Mouse (Mus musculus): ENCODE results near the gene Rnf222.

Rnf222 gene

DNA sequence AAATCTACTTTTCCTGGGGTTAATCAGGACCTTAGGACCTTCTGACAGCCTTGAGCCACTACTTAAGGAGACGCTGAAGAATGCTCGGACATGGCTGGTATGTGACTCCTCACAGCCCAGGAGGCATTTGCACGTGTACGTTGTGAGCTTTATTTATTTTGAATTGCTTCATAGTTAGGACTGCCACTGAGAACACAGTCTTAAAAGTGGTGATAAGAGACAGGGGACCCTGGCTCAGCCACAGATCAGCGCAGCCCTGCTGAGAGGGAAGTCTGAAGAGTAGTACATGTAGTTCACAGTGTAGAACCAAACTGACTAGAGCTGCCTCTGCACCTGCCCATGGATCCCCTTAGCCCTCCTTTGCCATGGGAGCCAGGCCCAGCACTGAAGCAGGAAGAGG, 3.5 kb downstream of the Rnf222 start:
- no peak for DNase-seq

DNA sequence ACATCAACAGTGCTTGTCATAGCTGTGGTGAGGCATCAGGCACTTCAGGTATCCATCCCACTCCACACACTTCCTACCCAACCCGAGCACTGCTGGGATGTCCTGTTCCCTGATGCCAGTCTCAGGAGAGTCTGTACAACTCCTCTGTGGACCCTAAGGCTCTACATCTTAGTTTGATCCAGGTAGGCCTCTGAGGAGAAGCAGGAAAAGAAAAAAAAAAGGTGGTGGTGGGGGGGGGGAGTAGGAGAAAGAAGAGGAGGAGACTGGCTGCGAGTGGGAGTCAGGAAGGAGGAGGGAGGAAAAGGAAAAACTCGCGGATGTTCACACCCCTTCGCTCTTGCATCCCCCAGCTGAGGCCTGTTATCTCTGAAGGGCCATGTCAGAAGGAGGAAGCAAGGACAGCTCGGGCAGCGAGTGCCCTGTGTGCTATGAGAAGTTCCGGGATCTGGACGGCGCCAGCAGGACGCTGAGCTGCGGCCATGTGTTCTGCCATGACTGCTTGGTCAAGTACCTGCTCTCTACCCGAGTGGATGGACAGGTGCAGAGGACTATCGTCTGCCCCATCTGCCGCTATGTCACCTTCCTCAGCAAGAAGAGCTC, 4.0 kb downstream of the Rnf222 start:
- no peak for DNase-seq

DNA sequence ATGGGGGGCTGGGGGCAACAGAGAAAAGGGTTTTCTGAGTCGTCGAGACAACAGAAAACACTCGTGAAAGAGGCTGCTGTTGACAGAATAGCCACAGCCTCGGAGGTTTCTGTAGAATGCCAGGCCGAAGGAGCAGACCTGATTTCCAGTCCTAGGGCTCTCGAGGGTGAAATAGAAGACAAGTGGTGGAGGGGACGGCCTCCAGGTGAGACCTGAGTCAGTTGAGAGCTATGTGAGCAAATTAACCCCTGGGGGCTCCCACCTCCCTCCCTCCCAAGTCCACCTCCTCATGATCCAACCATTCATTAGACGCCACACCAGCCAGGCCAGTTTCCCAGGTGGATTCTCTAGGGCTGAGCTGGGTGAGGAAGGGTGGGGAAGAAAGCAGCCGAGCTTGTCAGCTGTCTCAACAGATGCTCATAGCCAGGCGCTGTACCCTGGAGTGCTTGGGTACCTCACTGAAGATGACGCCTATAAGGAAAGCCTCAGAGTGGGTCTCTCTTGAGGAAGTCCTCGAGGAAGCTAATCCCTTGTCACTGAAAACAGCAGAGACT, 5.6 kb downstream of the Rnf222 start:
- DNase-seq = peak; percentile 91

DNA sequence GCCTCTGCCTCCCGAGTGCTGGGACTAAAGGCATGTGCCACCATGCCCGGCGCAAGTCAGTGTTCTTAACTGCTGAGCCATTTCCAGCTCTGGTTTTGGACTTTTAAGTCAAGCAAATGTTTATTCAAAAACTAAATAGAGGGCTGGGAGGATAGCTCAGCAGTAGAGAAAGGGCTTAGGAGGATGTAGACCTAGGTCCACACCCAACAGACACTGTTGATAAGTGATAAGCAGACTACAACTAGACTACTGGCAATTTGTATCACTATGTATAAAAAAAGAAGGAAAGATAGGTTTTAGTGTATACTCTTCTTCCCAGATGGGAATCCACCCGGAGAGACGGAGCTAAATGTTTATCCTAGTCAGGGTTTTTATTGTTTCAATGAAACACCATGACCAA, 7.9 kb downstream of the Rnf222 start:
- DNase-seq = no peak

DNA sequence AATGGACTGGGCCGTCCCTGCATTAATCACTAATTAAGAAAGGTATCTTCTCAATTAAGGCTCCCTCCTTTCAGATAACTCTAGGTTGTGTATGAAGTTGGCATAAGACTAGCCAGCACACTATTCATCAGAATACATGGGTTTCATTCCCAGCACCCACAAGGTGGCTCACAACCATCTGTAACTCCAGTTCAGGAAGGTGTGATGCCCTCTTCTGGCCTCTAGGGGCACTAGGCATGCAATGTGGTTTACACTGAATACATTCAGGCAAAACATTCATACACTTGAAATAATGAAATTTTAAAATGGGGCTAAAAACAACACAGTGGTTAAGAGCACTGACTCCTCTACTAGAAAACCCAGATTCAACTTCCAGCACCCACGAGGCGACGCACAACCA, 8.8 kb downstream of the Rnf222 start:
- DNase-seq = no peak

DNA sequence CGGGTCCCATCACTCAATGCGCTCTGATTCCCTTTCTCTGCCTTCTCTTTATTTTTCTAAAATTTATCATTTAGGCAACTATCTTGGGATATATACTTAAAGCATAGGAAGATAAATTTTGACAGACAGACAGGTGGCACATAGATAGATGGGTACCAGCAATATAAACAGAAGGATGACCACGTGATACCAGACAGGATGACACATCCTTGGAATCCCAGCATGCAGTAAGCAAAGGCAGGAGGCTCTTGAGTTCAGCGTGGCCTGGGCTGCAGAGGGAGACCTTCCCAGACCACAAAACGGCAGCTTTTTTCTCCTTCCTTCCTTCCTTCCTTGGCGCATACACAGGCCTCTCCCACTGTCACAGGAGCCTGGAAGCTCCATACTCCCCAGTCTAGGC, 9.5 kb downstream of the Rnf222 start:
- no peak for DNase-seq

DNA sequence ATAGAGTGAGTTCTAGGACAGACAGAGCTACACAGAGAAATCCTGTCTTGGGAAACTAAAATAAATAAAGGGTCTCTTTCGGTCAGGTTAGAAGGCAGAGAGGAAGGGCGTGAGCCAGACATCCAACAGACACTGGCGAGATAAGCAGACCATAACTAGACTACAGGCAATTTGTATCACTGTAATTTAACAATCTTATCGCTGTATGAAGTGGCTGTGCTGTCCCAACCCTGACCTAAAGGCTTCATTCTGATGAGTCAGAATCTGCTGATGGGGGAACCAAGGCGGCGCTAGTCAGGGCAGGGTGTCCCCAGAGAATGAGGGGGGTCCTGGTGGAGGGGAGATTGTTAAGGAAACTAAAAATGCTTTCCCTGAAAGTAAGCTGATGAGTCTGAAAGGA, 10.4 kb downstream of the Rnf222 start:
- DNase-seq = no peak

DNA sequence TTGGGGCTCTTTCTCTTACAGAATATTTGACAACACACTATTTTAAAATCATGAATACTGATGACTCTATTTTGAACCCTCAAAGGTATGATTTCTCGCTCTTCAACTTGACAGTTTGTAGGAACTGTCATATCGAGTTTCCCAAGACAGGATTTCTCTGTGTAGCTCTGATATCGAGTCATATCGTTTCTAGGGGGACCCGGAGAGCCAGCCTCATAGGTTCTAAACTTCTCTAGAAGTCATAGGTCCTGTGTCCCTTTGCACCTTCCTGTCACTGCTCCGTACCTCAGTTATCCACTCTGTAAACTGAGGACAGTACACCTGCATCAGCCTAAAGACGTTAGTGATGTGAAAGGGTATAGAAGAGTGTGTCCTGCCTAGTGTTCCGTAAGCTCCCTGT, 11.5 kb downstream of the Rnf222 start:
- no peak for DNase-seq

DNA sequence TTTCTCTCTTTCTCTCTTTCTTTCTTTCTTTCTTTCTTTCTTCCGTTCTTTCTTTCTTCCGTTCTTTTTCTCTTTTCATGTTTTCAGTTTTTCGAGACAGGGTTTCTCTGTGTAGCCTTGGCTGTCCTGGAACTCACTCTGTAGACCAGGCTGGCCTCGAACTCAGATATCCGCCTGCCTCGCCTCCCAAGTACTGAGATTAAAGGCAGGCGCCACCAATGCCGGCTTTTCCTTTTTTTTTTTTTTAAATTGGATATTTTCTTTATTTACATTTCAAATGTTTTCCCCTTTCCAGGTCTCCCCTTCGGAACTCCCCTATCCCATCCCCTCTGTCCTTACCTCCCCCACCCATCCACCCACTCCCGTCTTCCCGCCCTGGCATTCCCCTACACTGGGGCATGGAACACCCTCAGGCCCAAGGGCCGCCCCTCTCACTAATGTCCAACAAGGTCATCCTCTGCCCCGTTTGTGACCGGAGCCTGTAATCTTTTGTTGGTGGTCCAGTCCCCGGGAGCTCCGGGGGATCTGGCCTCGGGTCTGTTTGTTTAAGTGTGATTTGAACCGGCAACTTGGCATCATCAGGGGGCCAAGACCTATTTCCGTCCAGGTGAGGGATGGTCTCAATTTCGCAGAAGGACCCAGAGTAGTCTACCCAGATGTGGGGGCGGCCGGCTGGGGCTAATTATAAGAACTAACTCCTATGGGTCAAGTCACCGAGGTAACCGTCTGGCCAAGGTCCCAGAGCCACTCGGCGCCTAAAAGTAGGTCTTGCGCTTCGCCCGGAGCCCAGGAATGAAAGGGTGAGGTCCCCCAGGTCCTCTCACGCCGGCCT, 12.4 kb downstream of the Rnf222 start:
- no peak for DNase-seq

DNA sequence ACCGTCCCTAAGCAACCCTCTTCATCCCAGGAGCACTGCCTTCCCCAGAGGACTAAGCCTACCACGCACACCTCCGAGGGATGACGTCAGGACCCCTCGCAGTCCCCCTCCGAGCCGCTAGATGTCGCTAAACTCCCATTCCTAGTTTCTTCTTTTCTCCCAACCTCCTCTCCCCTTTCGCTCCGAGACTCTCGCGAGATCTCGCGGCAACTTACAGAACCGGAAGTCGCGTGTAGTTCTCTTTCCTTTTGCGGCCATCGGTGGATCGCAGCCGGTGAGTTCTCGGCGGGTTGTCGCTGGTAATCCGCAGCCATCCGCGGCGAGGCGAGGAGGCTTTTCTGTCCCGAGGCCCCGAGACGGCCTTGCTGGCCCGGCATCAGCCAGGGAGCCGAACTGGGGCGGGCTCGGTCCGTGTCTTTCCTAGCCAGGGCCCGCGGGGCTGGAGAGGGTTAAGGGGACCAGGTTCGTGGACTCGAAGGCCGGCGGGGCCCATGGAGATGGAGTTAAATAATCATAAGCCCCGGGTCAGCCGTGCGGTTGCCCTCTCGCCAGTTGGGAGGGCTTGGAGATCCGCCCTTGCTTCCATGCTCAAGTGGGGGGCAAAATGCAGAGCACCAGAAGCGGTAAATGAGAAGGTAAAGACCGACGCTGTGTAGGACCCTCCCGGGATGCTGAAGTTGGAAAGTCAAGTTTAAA, 13.1 kb downstream of the Rnf222 start, which contains the start of gene Rpl26:
Gene Rpl26 (plus strand): TSS at position 233 of the 696 bp plus-strand sequence.
- peak; percentile 99 for DNase-seq

DNA sequence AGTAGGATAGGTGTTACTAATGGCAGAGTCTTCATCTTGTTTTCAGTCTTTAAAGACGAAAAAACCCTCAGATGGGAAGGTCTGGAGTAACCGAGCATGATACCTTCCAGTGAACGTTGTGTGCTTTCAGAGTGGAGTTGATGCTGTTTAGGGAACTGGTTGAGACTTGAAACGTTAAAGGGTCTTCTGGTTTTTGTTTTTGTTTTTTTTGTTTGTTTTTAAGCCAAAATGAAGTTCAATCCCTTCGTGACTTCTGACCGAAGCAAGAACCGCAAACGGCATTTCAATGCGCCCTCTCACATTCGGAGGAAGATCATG, 13.7 kb downstream of the Rnf222 start:
- DNase-seq = no peak

DNA sequence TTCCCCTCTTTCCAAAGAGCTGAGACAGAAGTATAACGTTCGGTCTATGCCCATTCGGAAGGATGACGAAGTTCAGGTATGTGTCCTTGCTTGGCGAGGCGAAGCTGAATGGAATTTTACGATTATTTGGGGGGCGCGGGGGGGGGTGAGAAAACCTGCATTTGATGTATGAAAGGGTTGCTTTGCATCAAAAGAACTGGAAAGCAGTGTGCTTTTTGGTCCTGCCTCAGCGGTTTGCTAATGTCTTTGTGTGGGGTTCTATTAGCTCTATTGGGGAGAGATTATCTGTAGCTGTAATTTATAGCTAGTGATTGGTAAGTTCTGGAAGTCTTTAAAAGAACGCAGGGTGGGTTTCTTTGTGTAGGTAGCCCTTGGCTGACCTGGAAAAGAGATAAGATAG, 14.0 kb downstream of the Rnf222 start:
- no peak for DNase-seq

DNA sequence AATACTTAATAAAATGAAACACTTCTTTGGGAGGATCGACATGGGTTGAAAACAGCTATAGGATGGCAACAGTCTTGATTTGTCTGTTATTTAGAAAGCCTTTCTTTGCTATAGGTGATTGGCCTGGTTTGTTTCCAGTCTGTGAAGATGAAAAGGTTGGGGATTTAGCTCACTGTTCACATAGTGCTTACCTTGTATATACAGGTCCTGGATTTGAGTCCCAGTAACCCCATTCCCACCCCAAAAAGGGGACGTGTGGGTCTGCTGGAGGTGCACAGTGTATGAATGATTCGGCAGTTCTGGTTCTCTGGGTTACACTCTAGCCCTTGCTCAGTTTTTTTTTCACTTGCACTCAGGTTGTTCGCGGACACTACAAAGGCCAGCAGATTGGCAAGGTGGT, 14.5 kb downstream of the Rnf222 start:
- peak; percentile 88 for DNase-seq

DNA sequence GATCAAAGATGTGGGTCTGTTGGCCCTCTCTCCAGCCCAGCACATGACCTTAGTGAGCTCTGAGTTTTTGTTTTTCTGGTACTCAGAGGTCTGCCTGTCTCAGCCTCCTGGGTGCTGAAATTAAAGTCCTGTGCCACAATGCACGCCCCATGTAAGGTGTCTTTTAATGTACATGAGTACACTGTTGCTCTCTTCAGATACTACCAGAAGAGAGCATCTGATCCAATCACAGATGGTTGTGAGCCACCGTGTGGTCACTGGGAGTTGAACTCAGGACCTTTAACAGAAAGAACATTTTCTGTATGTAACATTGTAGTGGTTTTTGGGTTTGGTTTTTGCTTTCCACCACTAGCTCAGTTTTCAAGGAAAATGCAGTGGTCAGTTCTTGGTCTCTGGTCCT, 15.4 kb downstream of the Rnf222 start:
- no peak for DNase-seq

DNA sequence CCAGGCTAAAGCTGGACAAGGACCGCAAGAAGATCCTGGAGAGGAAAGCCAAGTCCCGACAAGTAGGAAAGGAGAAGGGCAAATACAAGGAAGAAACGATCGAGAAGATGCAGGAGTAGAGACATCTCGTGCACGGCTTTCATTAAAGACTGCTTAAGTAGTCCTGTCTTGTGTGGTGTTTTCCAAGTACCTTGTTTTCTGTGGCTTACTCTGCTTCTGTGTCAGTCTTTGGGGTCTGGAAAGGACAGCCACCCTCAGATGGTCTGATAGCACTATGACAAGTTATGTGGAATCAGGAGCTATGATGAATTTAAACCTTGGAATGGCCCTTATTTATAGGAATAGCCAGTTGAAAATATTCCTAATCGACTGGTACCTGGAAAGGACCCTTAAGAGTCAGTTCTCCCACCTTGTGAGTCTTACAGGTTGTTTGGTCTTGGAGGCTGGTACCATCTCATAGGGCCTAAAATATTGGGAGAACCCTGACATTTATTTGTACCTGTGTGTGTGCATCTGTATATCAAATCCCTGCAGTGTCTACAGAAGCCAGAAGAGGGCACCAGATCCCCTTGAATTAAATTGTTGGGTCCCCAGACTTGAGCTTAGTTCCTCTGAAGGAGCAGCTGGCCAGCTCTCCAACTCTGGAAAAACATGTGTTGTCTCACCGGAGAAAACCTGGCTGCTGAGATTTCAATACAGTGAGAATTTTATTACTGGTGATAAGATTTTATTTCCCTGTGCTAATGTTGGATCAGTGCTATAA, 16.2 kb downstream of the Rnf222 start:
- peak; percentile 96 for DNase-seq

DNA sequence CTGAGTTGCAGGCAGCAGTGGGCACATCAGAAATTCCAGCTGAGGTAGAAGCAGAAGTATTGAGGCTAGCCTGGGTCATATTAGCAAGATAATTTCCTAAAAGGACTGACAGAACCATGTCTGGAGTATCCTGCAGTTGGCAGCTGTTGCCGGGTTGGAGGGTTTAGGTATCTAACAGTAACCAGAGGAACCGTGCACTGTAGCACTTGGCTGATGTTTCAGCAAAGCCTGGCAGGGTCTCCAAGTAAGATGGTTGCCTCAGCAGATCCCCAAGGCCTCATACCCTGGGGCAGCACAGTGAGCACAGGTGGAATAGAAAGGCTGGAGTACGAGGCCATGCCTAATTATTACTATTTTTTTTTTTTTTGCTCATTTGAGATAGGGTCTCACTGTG, 16.8 kb downstream of the Rnf222 start:
- no peak for DNase-seq

DNA sequence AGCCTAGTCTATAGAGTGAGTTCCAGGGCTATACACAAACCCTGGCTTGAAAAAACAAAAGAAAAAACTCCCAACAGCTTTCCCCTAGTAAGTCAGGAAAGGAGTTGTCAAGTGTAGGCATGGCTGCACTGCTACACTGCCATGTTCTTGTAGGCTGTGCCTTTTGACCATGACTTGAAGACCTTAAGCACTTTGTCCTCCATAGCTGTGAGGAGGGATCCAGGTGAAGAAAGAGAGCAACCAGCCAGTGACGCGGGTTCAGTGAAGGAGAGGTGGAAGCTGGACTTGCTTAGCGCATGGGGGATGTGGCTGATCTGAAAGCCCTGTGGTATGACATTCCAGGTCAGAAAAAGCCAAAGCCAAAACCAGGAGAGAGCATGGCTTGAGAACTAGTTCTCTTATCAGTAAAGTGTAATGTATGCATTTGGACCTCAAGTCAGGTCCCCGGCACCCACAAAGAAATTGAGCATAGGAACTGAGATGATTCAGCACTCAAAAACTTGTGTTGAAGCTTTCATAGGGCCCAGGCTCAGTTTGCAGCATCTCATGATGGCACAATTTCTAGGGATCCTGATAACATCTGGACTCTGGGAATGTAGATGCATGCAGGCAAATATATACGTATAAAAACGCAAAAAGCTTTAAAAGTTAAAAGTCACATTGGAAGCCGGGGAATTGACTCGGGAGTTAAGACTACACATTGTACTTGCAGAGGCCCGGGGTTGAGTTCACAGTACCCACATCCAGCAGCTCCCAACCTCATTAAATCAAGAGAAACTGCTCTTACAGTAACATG, 17.5 kb downstream of the Rnf222 start:
- no peak for DNase-seq

DNA sequence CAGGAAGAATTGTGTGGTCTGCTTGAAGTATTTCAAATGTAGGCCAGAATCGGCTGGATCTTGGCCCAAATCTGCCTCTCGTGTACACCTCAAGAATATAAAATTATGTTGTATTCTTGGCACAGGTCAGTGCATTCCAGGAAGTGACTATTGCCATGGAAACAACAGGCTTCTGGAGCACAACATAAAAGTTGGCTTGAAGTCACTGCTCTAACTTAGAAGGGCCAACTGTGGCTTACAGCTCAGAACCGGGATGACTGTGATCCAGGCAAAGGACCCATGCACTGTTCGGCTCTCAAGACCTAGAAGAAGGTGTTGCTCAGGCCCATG, 18.1 kb downstream of the Rnf222 start:
- DNase-seq = no peak

DNA sequence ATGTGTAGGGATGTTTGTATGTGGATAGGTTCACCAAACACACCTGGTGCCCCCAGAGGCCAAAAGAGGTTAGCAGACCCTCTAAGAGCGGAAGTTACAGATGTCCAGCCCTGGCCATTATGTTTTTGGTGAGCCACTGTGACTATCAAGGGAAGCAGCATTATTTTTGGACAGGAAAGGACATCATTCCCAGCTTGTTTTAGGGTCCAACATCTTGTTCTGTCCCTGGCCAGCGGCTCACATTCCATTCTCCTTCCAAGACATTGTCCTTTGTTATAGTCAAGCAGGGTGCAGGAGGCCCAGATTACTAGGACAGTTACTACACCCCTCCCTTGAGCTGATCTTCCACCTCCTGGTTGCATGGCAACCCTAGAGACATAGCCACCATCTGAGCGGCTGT, 18.9 kb downstream of the Rnf222 start:
- peak; percentile 95 for DNase-seq

DNA sequence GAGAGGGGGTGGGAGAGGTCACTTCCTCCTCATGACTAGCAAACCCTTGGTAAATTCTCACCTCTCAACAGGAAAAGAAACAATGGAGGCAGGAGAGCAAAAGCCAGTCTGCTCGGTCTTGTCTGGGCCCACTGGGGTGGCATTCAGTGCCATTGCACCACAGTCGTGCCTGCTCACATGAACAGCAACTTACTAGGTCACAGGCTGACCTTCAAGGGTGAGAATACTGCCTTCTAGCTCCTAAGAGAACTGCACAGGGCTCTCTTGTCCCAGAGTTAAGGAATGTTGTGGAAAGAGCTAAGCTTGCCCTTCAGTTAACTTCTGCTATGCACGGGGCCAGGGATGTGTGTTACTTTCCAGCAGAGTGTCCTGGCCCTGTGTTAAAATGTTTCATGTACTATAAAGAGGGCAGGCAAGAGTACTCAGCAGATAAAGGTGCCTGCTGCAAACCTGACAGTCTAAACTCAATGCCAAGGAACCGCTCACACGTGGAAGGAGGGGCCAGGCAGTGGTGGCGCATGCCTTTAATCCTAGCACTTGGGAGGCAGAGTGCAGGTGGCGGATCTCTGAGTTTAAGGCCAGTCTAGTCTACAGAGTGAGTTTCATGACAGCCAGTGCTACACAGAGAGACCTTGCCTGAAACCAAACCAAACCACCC, 20.6 kb downstream of the Rnf222 start:
- DNase-seq = no peak

DNA sequence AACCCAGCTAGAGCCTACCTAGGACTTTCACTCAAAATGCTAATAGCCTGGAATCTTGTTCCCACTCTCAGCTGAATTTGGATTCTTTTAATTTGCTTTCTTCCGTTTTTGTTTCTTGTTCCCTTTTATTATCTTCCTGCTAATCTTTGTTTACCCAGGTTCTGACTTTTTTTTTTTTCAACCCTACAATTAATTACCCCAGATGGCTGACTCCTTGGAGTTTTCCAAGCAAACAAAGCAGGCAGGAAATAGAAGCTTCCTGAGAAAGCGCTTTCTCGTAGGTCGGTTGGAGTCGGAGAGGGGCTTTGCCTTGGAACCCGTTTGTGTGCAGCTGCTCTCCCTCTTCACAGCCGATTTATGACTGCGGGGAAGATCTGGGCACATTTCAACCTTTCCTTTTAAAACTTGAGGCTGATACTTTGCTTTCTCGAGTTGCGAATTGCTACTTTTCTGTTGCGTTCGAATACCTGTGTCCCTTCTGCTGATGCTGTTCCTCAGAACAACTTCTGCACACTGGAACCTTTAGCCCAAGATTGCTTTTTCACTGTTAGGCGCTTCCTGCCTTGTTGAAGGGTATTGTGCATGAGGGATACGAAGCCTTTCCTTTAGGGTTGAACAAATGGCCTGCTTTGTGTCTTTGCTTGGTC, 23.3 kb downstream of the Rnf222 start:
- peak; percentile 94 for DNase-seq

Measured in heart, adult 11 months (tissue).